Mouse (Mus musculus) heart, embryonic 11.5 days (tissue): Measurements from ENCODE around the gene Gm28372. TPM values are rescaled to one million over a fixed set of nuclear protein-coding genes. Genes with fewer than 3 reads are reported as not detected.

Source experiments
- ATAC-seq: fragments of 200-750 bp; cut with Nextera tagmentation; replicated peaks from 2 replicates; pipeline ENCODE4 v1.8.0; 2017; ENCODE audit warnings: moderate library complexity; ENCODE audit not compliant: insufficient number of reproducible peaks, low FRiP score, low TSS enrichment
- H3K27ac ChIP-seq: fragments of 300-500 bp; sonication (generic); 2 replicates; pipeline ENCODE4 v1.5.1; 2014; ENCODE audit warnings: mild to moderate bottlenecking, low read depth, low read length
- H3K27me3 ChIP-seq: fragments of 300-500 bp; sonication (generic); 2 replicates; pipeline ENCODE4 v1.6.1; 2014; ENCODE audit warnings: mild to moderate bottlenecking, low read length, mixed read lengths; ENCODE audit not compliant: control insufficient read depth, insufficient read depth
- H3K36me3 ChIP-seq: fragments of 300-500 bp; sonication (generic); 2 replicates; pipeline ENCODE4 v1.6.1; 2014; ENCODE audit warnings: mild to moderate bottlenecking, low read length, moderate library complexity, mixed read lengths; ENCODE audit not compliant: control insufficient read depth, insufficient read depth
- H3K4me1 ChIP-seq: fragments of 300-500 bp; sonication (generic); 2 replicates; pipeline ENCODE4 v1.6.1; 2014; ENCODE audit warnings: low read length; ENCODE audit not compliant: control insufficient read depth, insufficient read depth
- H3K4me2 ChIP-seq: fragments of 300-500 bp; sonication (generic); 2 replicates; pipeline ENCODE4 v1.6.1; 2014; ENCODE audit warnings: mild to moderate bottlenecking, moderate library complexity
- H3K4me3 ChIP-seq: fragments of 300-500 bp; sonication (generic); 2 replicates; pipeline ENCODE4 v1.5.1; 2014; ENCODE audit warnings: low read depth, low read length
- H3K9ac ChIP-seq: fragments of 300-500 bp; sonication (generic); 2 replicates; pipeline ENCODE4 v1.6.1; 2014; ENCODE audit warnings: mild to moderate bottlenecking, low read depth, low read length, moderate library complexity
- H3K9me3 ChIP-seq: fragments of 300-500 bp; sonication (generic); replicated peaks from 2 replicates; pipeline ENCODE4 v1.6.1; 2016; ENCODE audit warnings: low read length; ENCODE audit not compliant: control insufficient read depth
- WGBS: fragments of 180-500 bp; shearing (Covaris S2); extraction: QIAGEN DNeasy Blood & Tissue Kit; methylation state at CpG from one replicate; pipeline ENCODE4 v1.1.7; 2014; ENCODE audit not compliant: insufficient replicate concordance; 5-methylcytosine and 5-hydroxymethylcytosine counted together
- polyA plus RNA-seq: library from polyadenylated mRNA; unstranded; fragments of >200 nt; fragmentation: Nextera tagmentation; extraction: Ambion mirVana; gene quantifications from 2 replicates; pipeline ENCODE4 v1.2.1, GENCODE M21; 2014

The Gm28372 gene
- polyA plus RNA-seq, 1 experiment from 2014 or later = not detected

GRCm38 (mm10) chr2:130436769-130437168 lies 31.7 kb downstream of the Gm28372 start:
- Histone ChIP-seq H3K36me3 (peaks cover 34% of the 10 kb centered on the region), H3K4me2 (no peak overlapping the region), H3K27ac (no peak overlapping the region), H3K4me1 (0 out of 2 replicates have a peak, but pooled peaks cover 2% of the 10 kb centered on the region), H3K9ac (no peak overlapping the region), H3K9me3 (no peaks in the 10 kb centered on the region), H3K27me3 (no peaks in the 10 kb centered on the region), H3K4me3 (no peak overlapping the region)
- ATAC-seq = no peak
- WGBS = 95% methylated on average over 1 of the region's 1 CpGs

DNA sequence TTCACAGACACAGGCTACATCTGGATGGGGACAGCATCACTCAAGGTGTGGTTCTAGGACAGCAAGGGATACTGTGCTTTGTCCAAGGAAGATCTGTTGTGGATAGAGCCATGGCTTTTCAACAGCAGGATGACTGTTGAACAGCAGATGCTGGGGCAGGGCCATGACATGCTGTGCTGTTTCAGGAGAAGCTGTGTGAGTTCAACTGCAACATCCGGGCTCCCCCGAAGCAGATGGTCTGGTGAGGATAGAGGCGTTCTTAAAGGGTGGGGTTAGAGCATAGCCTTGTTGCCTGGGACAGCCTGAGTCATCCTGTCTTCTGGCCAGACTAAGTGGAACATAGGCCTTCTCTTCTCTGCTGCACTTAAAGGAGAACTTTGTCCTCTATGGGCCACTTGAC lies 33.8 kb downstream of the Gm28372 start:
- H3K27ac ChIP-seq = no peak overlapping the region
- no peak for ATAC-seq
- no peak overlapping the region for H3K9ac ChIP-seq
- H3K27me3 ChIP-seq = no peaks in the 10 kb centered on the region
- no peak overlapping the region for H3K4me2 ChIP-seq
- peaks cover 46% of the 10 kb centered on the region for H3K36me3 ChIP-seq
- H3K9me3 ChIP-seq = no peaks in the 10 kb centered on the region
- no peaks in the 10 kb centered on the region for H3K4me1 ChIP-seq
- WGBS = 90% methylated on average over 3 of the region's 3 CpGs
- H3K4me3 ChIP-seq = no peak overlapping the region

GRCm38 (mm10) chr2:130439840-130440480 lies 34.9 kb downstream of the Gm28372 start:
- H3K4me3 ChIP-seq = no peak overlapping the region
- no peak overlapping the region for H3K27ac ChIP-seq
- no peaks in the 10 kb centered on the region for H3K27me3 ChIP-seq
- H3K9me3 ChIP-seq = no peaks in the 10 kb centered on the region
- no peak for ATAC-seq
- WGBS = 86% methylated on average over 4 of the region's 4 CpGs
- H3K4me1 ChIP-seq = no peaks in the 10 kb centered on the region
- H3K4me2 ChIP-seq = no peak overlapping the region
- H3K9ac ChIP-seq = no peak overlapping the region
- peaks cover 46% of the 10 kb centered on the region for H3K36me3 ChIP-seq

DNA sequence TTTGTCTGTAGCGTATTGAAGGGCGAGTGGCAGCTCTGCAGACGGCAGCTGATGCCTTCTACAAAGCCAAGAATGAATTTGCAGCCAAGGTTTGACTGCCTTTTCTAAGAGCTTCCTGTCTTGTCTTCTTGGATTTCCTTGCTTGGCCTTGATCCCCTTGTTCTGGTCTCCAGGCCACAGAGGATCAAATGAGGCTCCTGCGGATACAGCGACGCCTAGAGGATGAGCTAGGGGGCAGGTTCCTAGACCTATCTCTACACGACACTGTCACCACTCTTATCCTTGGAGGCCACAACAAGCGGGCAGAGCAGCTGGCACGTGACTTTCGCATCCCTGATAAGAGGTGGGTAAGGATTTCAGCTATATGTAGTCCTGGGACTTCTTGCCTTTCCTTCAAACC lies 37.1 kb downstream of the Gm28372 start:
- no peak for ATAC-seq
- H3K9me3 ChIP-seq = no peaks in the 10 kb centered on the region
- H3K4me3 ChIP-seq = no peak overlapping the region
- H3K27me3 ChIP-seq = no peaks in the 10 kb centered on the region
- 84% methylated on average over 10 of the region's 10 CpGs for WGBS
- H3K9ac ChIP-seq = no peak overlapping the region
- peaks cover 46% of the 10 kb centered on the region for H3K36me3 ChIP-seq
- H3K27ac ChIP-seq = no peak overlapping the region
- no peaks in the 10 kb centered on the region for H3K4me1 ChIP-seq
- H3K4me2 ChIP-seq = no peak overlapping the region

GRCm38 (mm10) chr2:130448449-130448848 lies 43.4 kb downstream of the Gm28372 start:
- Histone ChIP-seq H3K27ac (no peak overlapping the region), H3K9me3 (no peaks in the 10 kb centered on the region), H3K36me3 (no peaks in the 10 kb centered on the region), H3K9ac (no peak overlapping the region), H3K4me3 (no peak overlapping the region), H3K4me2 (no peak overlapping the region), H3K27me3 (no peaks in the 10 kb centered on the region), H3K4me1 (peaks cover 23% of the 10 kb centered on the region)
- ATAC-seq = no peak

DNA sequence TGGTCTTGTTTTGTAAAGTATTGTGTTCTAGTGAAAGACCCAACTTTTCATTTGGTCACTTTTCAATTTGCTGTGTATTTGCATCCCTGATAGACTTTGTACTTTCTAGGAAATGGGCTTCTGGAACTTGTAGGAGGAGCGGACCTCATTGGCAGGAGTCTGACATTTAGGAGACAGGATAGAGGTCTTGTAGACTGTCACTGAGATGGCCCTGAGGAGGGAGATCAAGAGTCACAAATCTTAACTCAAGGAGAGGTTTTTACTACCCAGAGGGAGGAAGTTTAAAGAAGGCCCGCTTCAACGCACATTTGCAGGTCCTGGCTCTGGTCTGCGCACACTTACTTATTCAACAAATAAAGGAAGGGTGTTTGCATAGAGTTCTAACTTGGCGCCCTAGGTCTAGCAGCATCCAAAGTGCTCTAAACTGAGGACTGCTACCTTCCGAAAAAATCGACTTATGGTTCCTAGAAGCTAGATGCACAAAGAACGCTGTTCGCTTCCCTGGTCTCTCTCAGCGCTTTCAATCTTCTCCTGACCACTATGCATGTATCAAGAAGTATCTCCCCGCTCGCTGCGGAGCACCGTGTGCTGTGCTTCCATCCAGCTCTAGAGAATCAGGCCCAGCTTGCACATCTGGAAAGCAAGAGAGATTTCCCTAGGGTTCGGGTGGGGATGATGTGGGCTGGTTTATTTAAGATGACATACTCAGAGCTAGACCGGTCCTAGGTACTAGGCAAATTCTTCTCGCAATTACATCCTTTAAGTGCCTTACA lies 44.2 kb downstream of the Gm28372 start:
- Histone ChIP-seq H3K27ac (no peak overlapping the region), H3K36me3 (no peaks in the 10 kb centered on the region), H3K9me3 (no peaks in the 10 kb centered on the region), H3K4me3 (peak overlapping the region; percentile 89), H3K4me2 (peak overlapping the region; percentile 90), H3K27me3 (no peaks in the 10 kb centered on the region), H3K9ac (0 out of 2 replicates have a peak overlapping the region, but pooled peaks have one; percentile 89), H3K4me1 (peaks cover 23% of the 10 kb centered on the region)
- ATAC-seq = no peak
- WGBS = 12% methylated on average over 17 of the region's 17 CpGs

GRCm38 (mm10) chr2:130449794-130450433 lies 44.9 kb downstream of the Gm28372 start, which contains the start of gene Ptpra:
Gene Ptpra, plus strand, starts transcription at chr2:130450278.
- Histone ChIP-seq H3K4me3 (peak within 1 kb of the TSS; percentile 89), H3K9me3 (no peaks in the 10 kb centered on the region), H3K4me1 (peaks cover 26% of the 10 kb centered on the region), H3K27ac (peak within 1 kb of the TSS; percentile 84), H3K9ac (peak within 1 kb of the TSS; percentile 89), H3K27me3 (no peaks in the 10 kb centered on the region), H3K36me3 (no peaks in the 10 kb centered on the region), H3K4me2 (peak within 1 kb of the TSS; percentile 90)
- ATAC-seq = peak; percentile 96
- WGBS = under 1% methylated on average over 46 of the region's 50 CpGs

- peak; percentile 87 for ATAC-seq
- Histone ChIP-seq H3K9ac (peak overlapping the region; percentile 89), H3K4me1 (peaks cover 26% of the 10 kb centered on the region), H3K9me3 (no peaks in the 10 kb centered on the region), H3K27ac (peak overlapping the region; percentile 84), H3K27me3 (no peaks in the 10 kb centered on the region), H3K4me2 (peak overlapping the region; percentile 90), H3K36me3 (no peaks in the 10 kb centered on the region), H3K4me3 (peak overlapping the region; percentile 89)
- WGBS = 1% methylated on average over 39 of the region's 47 CpGs
Measured at GRCm38 (mm10) chr2:130450434-130450796, 45.4 kb downstream of the Gm28372 start.
